Mouse (Mus musculus) MEL (cell line): ENCODE data around the gene Slc4a11. TPM values are rescaled to one million over a fixed set of nuclear protein-coding genes. Genes with fewer than 3 reads are reported as not detected.

Source experiments
- DNase-seq: peaks from one replicate; pipeline ENCODE4 v3.0.0; 2011; ENCODE audit warnings: low read depth, low spot score
- H3K27ac ChIP-seq: 2 replicates; pipeline ENCODE4 v1.5.1; 2012; ENCODE audit warnings: low read depth, mild to moderate bottlenecking, control low read depth, low read length, moderate library complexity; ENCODE audit not compliant: control insufficient read depth
- H3K27me3 ChIP-seq, 2 experiments: fragments of 150-350 bp in 1 of 2; sonication (generic) in 1 of 2; 2 replicates each; pipeline ENCODE4 v1.6.1; 2012; ENCODE audit warnings: low read length in 2 of 2, mild to moderate bottlenecking in 2 of 2, improper control_type of control experiment in 1 of 2, moderate library complexity in 1 of 2; ENCODE audit not compliant: insufficient read depth in 2 of 2, control insufficient read depth in 1 of 2
- H3K36me3 ChIP-seq, 2 experiments: 2 replicates each; pipeline ENCODE4 v1.6.1; 2012 to 2014; ENCODE audit warnings: low read length in 2 of 2, improper control_type of control experiment in 1 of 2, inconsistent platforms in 1 of 2, mild to moderate bottlenecking in 1 of 2; ENCODE audit not compliant: insufficient read depth in 2 of 2, control insufficient read depth in 1 of 2
- H3K4me1 ChIP-seq, 2 experiments: fragments of 150-350 bp in 1 of 2; sonication (generic) in 1 of 2; 2 replicates each; pipeline ENCODE4 v1.6.1; 2012; ENCODE audit warnings: low read length in 2 of 2, improper control_type of control experiment in 1 of 2, mild to moderate bottlenecking in 1 of 2; ENCODE audit not compliant: insufficient read depth in 2 of 2, control insufficient read depth in 1 of 2
- H3K4me3 ChIP-seq, 2 experiments: fragments of 150-350 bp in 1 of 2; sonication (generic) in 1 of 2; 2 replicates each; pipeline ENCODE4 v1.5.1; 2012; ENCODE audit warnings: low read depth in 2 of 2, low read length in 2 of 2, mild to moderate bottlenecking in 2 of 2, moderate library complexity in 2 of 2, control low read depth in 1 of 2, improper control_type of control experiment in 1 of 2; ENCODE audit not compliant: control insufficient read depth in 1 of 2, insufficient read depth in 1 of 2
- H3K79me2 ChIP-seq: 2 replicates; pipeline ENCODE4 v1.6.1; 2012; ENCODE audit warnings: mild to moderate bottlenecking, low read length, moderate library complexity; ENCODE audit not compliant: control insufficient read depth, poor library complexity, insufficient read depth
- H3K9ac ChIP-seq: 2 replicates; pipeline ENCODE4 v1.6.1; 2012; ENCODE audit warnings: low read depth, mild to moderate bottlenecking, control low read depth, low read length, moderate library complexity; ENCODE audit not compliant: control insufficient read depth, poor library complexity, severe bottlenecking
- H3K9me3 ChIP-seq: fragments of 150-350 bp; sonication (generic); replicated peaks from 2 replicates; pipeline ENCODE4 v1.6.1; 2012; ENCODE audit warnings: mild to moderate bottlenecking, low read length, improper control_type of control experiment, moderate library complexity; ENCODE audit not compliant: insufficient read depth
- BHLHE40 ChIP-seq: IDR thresholded peaks from 2 replicates; pipeline ENCODE4 v1.6.1; 2012; ENCODE audit warnings: low read depth, mild to moderate bottlenecking, inconsistent platforms, low read length, improper control_type of control experiment, borderline replicate concordance
- CHD1 ChIP-seq: IDR thresholded peaks from 2 replicates; pipeline ENCODE4 v1.6.1; 2012; ENCODE audit warnings: low read depth, mild to moderate bottlenecking, inconsistent platforms, low read length, improper control_type of control experiment
- CHD2 ChIP-seq: IDR thresholded peaks from 2 replicates; pipeline ENCODE4 v1.6.1; 2011; ENCODE audit warnings: low read length, improper control_type of control experiment
- CTCF ChIP-seq, 3 experiments: IDR thresholded peaks in 2 of 3; conservative IDR thresholded peaks in 1 of 3; 2 replicates each; pipeline ENCODE4 v1.5.1; 2011 to 2012; ENCODE audit warnings: low read length in 3 of 3, low read depth in 2 of 3, mild to moderate bottlenecking in 2 of 3, improper control_type of control experiment in 1 of 3, inconsistent platforms in 1 of 3, mixed read lengths in 1 of 3, moderate library complexity in 1 of 3; ENCODE audit not compliant: control insufficient read depth in 1 of 3, insufficient read depth in 1 of 3, poor library complexity in 1 of 3, severe bottlenecking in 1 of 3
- E2F4 ChIP-seq: IDR thresholded peaks from 2 replicates; pipeline ENCODE4 v1.6.1; 2011; ENCODE audit warnings: low read depth, low read length, improper control_type of control experiment, borderline replicate concordance
- EP300 ChIP-seq, 2 experiments: IDR thresholded peaks; 2 replicates each; pipeline ENCODE4 v1.6.1; 2011; ENCODE audit warnings: improper control_type of control experiment in 2 of 2, low read length in 2 of 2, low read depth in 1 of 2, mild to moderate bottlenecking in 1 of 2
- ETS1 ChIP-seq: IDR thresholded peaks from 2 replicates; pipeline ENCODE4 v1.6.1; 2012; ENCODE audit warnings: low read depth, mild to moderate bottlenecking, inconsistent platforms, low read length, improper control_type of control experiment, moderate library complexity
- GABPA ChIP-seq: IDR thresholded peaks from 2 replicates; pipeline ENCODE4 v1.6.1; 2012; ENCODE audit warnings: low read depth, mild to moderate bottlenecking, inconsistent platforms, low read length, improper control_type of control experiment, moderate library complexity
- GATA1 ChIP-seq: IDR thresholded peaks from 2 replicates; pipeline ENCODE4 v1.6.1; 2011; ENCODE audit warnings: low read depth, low read length, improper control_type of control experiment
- HCFC1 ChIP-seq: IDR thresholded peaks from 2 replicates; pipeline ENCODE4 v1.6.1; 2012; ENCODE audit warnings: low read depth, mild to moderate bottlenecking, inconsistent platforms, low read length, improper control_type of control experiment, moderate library complexity
- JUND ChIP-seq: IDR thresholded peaks from 2 replicates; pipeline ENCODE4 v1.6.1; 2011; ENCODE audit warnings: low read depth, mild to moderate bottlenecking, improper control_type of control experiment, low read length
- KAT2A ChIP-seq: conservative IDR thresholded peaks from 2 replicates; pipeline ENCODE4 v1.6.1; 2012; ENCODE audit warnings: low read depth, low read length, improper control_type of control experiment, inconsistent platforms
- MAFK ChIP-seq: IDR thresholded peaks from 2 replicates; pipeline ENCODE4 v1.6.1; 2011; ENCODE audit warnings: low read depth, mild to moderate bottlenecking, low read length, improper control_type of control experiment, borderline replicate concordance
- MAX ChIP-seq: IDR thresholded peaks from 2 replicates; pipeline ENCODE4 v1.6.1; 2011; ENCODE audit warnings: low read length, improper control_type of control experiment
- MEF2A ChIP-seq: IDR thresholded peaks from 2 replicates; pipeline ENCODE4 v1.6.1; 2014; ENCODE audit warnings: low read depth, mild to moderate bottlenecking, inconsistent platforms, low read length, improper control_type of control experiment; ENCODE audit not compliant: poor library complexity, insufficient replicate concordance, severe bottlenecking; ENCODE audit errors: extremely low read depth
- MXI1 ChIP-seq: IDR thresholded peaks from 2 replicates; pipeline ENCODE4 v1.6.1; 2011; ENCODE audit warnings: mild to moderate bottlenecking, low read depth, low read length, improper control_type of control experiment
- MYB ChIP-seq: IDR thresholded peaks from 2 replicates; pipeline ENCODE4 v1.6.1; 2011; ENCODE audit warnings: mild to moderate bottlenecking, low read depth, low read length, improper control_type of control experiment
- NELFE ChIP-seq: IDR thresholded peaks from 2 replicates; pipeline ENCODE4 v1.6.1; 2011; ENCODE audit warnings: low read depth, low read length, improper control_type of control experiment
- NRF1 ChIP-seq: IDR thresholded peaks from 2 replicates; pipeline ENCODE4 v1.6.1; 2014; ENCODE audit warnings: low read depth, mild to moderate bottlenecking, inconsistent platforms, low read length, improper control_type of control experiment, moderate library complexity; ENCODE audit not compliant: poor library complexity, insufficient read depth, severe bottlenecking
- POLR2AphosphoS5 ChIP-seq: IDR thresholded peaks from 2 replicates; pipeline ENCODE4 v1.6.1; 2012; ENCODE audit warnings: low read depth, borderline replicate concordance, mild to moderate bottlenecking, inconsistent platforms, low read length, moderate library complexity, mixed read lengths
- RAD21 ChIP-seq: IDR thresholded peaks from 2 replicates; pipeline ENCODE4 v1.6.1; 2011; ENCODE audit warnings: mild to moderate bottlenecking, low read depth, low read length, improper control_type of control experiment
- RCOR1 ChIP-seq: IDR thresholded peaks from 2 replicates; pipeline ENCODE4 v1.6.1; 2012; ENCODE audit warnings: low read depth, mild to moderate bottlenecking, inconsistent platforms, low read length, improper control_type of control experiment
- SIN3A ChIP-seq: IDR thresholded peaks from 2 replicates; pipeline ENCODE4 v1.6.1; 2012; ENCODE audit warnings: low read length, improper control_type of control experiment, inconsistent platforms
- SMC3 ChIP-seq: IDR thresholded peaks from 2 replicates; pipeline ENCODE4 v1.6.1; 2011; ENCODE audit warnings: low read depth, low read length, improper control_type of control experiment
- TAL1 ChIP-seq: IDR thresholded peaks from 2 replicates; pipeline ENCODE4 v1.6.1; 2012; ENCODE audit warnings: mild to moderate bottlenecking, inconsistent platforms, low read length, moderate library complexity, mixed read lengths
- TBP ChIP-seq: IDR thresholded peaks from 2 replicates; pipeline ENCODE4 v1.8.0; 2011; ENCODE audit warnings: low read depth, low read length, improper control_type of control experiment
- TCF12 ChIP-seq: IDR thresholded peaks from 2 replicates; pipeline ENCODE4 v1.6.1; 2014; ENCODE audit warnings: low read depth, mild to moderate bottlenecking, inconsistent platforms, low read length, improper control_type of control experiment, moderate library complexity
- UBTF ChIP-seq: IDR thresholded peaks from 2 replicates; pipeline ENCODE4 v1.6.1; 2012; ENCODE audit warnings: low read depth, mild to moderate bottlenecking, inconsistent platforms, low read length, improper control_type of control experiment, moderate library complexity, borderline replicate concordance; ENCODE audit not compliant: insufficient read depth
- USF1 ChIP-seq: IDR thresholded peaks from 2 replicates; pipeline ENCODE4 v1.6.1; 2014; ENCODE audit warnings: low read depth, mild to moderate bottlenecking, inconsistent platforms, low read length, improper control_type of control experiment, moderate library complexity
- ZC3H11A ChIP-seq: IDR thresholded peaks from 2 replicates; pipeline ENCODE4 v1.6.1; 2012; ENCODE audit warnings: low read depth, mild to moderate bottlenecking, inconsistent platforms, low read length, improper control_type of control experiment
- ZMIZ1 ChIP-seq: IDR thresholded peaks from 2 replicates; pipeline ENCODE4 v1.6.1; 2012; ENCODE audit warnings: low read depth, mild to moderate bottlenecking, inconsistent platforms, low read length, improper control_type of control experiment, moderate library complexity
- ZNF384 ChIP-seq: IDR thresholded peaks from 2 replicates; pipeline ENCODE4 v1.6.1; 2012; ENCODE audit warnings: low read depth, mild to moderate bottlenecking, inconsistent platforms, low read length, improper control_type of control experiment
- polyA plus RNA-seq, 2 experiments: library from polyadenylated mRNA; stranded (reverse) in 1 of 2; unstranded in 1 of 2; fragments of >175 nt in 1 of 2; fragments of >200 nt in 1 of 2; gene quantifications; 2 replicates each; pipeline versions ENCODE4 v1.2.1 to v1.2.4; 2012; ENCODE audit warnings: low replicate concordance in 2 of 2, low read depth in 1 of 2; ENCODE audit not compliant: insufficient read length in 2 of 2, insufficient read depth in 1 of 2, missing spikeins in 1 of 2
- total RNA-seq: library from RNA; depleted of rRNA; stranded (reverse); fragments of 300-350 nt; gene quantifications from 2 replicates; pipeline ENCODE4 v1.2.3, GENCODE M21; 2012

The Slc4a11 gene
- total and polyA plus RNA-seq, 3 experiments, result 0.31 to 1.6 TPM; not detected in 1

GRCm38 (mm10) chr2:130655660-130656339 lies 41.5 kb downstream of the Slc4a11 start:
- Histone ChIP-seq H3K27me3 (no peaks in the 10 kb centered on the region), H3K79me2 (no peaks in the 10 kb centered on the region), H3K36me3 (peaks cover 2 to 13% of the 10 kb centered on the region in 2 experiments; a peak in 3 of 4 replicates), H3K27ac (peak overlapping the region; percentile 84), H3K9me3 (no peaks in the 10 kb centered on the region), H3K9ac (no peak overlapping the region), H3K4me3 (0 out of 4 replicates have a peak overlapping the region, but pooled peaks of 1 of the 2 experiments have one; percentile 21), H3K4me1 (peaks cover 11 to 19% of the 10 kb centered on the region in 2 experiments)
- TF ChIP-seq USF1 (no peak), ETS1 (peak; percentile 93), MAFK (peak; percentile 58; the same call in 1 of the 2 replicates), ZC3H11A (no peak), KAT2A (no peak), SMC3 (no peak), ZMIZ1 (no peak), TBP (peak; percentile 42; the same call in 1 of the 2 replicates), MYB (no peak), EP300 (IDR thresholded peaks at IDR 0.05; ENCODE audit: low read depth in 1 of 2, low read length in 2 of 2) (peak; percentile 90 to 92), SIN3A (peak; percentile 71), GATA1 (peak; percentile 96), CHD2 (no peak), POLR2AphosphoS5 (no peak), NRF1 (no peak), RAD21 (no peak), NELFE (no peak), CTCF (IDR thresholded peaks at IDR 0.05 in 2 of 3, conservative IDR thresholded peaks at IDR 0.05 in 1 of 3; ENCODE audit: control insufficient read depth in 1 of 3, insufficient read depth in 1 of 3, low read depth in 2 of 3, low read length in 3 of 3, poor library complexity in 1 of 3, severe bottlenecking in 1 of 3) (no peak), TAL1 (peak; percentile 90), HCFC1 (peak; percentile 21; the same call in 1 of the 2 replicates), BHLHE40 (no peak), ZNF384 (no peak), MEF2A (peak; percentile 77; the same call in 1 of the 2 replicates), RCOR1 (peak; percentile 83), MXI1 (peak; percentile 42; the same call in 1 of the 2 replicates), MAX (0 out of 2 replicates have a peak, but pooled peaks have one; percentile 32), JUND (0 out of 2 replicates have a peak, but pooled peaks have one; percentile 19), CHD1 (no peak), E2F4 (no peak), GABPA (no peak), TCF12 (peak; percentile 97), UBTF (no peak)
- DNase-seq, result peak; percentile 83
